Mouse (Mus musculus): ENCODE results near the gene Slc16a5.

- no peak for TF ChIP-seq CTCF (IDR thresholded peaks at IDR 0.05; ENCODE audit: control insufficient read depth, insufficient read depth, low read length)
- no peak for TF ChIP-seq POLR2A (IDR thresholded peaks at IDR 0.05; ENCODE audit: borderline replicate concordance, control insufficient read depth, low read depth, low read length)
Measured at GRCm38 (mm10) chr11:115450176-115450575, 12.1 kb upstream of the Slc16a5 start.
